Mouse (Mus musculus): Measurements from ENCODE around the gene Aurkaip1. TPM values are rescaled to one million over a fixed set of nuclear protein-coding genes. Genes with fewer than 3 reads are reported as not detected.

Gene Aurkaip1
- total RNA-seq, 2 experiments from 2014 or later = 98.5 to 101 TPM

DNA sequence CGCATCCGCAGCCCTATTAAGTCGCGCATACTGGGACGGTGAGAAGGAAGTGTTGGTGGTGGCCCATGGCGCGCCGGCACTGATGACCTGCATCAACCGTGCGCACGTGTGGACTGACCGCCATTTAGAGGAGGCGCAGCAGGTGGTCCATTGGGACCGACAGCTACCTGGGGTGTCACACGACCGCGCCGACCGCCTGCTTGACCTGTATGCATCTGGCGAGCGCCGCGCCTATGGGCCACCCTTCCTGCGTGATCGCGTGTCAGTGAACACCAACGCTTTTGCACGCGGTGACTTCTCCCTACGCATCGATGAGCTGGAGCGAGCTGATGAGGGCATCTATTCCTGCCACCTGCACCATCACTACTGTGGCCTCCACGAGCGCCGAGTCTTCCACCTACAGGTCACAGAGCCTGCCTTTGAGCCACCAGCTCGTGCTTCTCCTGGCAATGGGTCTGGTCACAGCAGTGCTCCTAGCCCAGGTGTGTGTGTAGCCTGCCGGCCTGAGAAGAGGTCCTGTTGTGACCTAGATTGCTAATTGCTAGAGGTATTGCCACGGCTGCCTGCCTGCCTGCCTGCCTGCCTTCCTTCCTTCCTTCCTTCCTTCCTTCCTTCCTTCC is 10.7 kb downstream of the Aurkaip1 start:
- no peak for TF ChIP-seq CTCF (IDR thresholded peaks at IDR 0.05)
- DNase-seq (ENCODE audit: extremely low spot score in 1 of 2, low spot score in 2 of 2) = no peak
- no peak overlapping the region for H3K27ac ChIP-seq
- no peak overlapping the region for H3K4me3 ChIP-seq
- intact Hi-C loops (cut with DNase I) = no loop called here

DNA sequence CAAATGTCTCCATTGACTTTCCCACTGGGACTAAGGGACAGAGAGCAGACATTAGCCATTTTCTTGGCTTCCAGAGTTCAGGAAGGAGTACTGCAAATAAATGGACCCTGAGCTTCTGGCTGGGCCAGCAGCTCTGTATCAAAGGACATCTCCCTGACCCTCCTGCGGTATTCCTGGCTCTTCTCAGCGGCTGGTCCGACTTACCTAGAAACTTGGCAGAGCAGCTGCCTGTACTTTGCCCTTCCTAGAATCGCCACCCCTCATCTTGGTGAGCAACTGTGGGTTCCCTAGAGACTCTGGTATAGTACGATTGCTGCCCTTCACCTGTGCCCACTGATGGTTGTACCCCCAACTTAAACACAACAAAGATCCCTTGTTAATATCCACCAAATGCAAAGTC is 12.2 kb downstream of the Aurkaip1 start:
- Histone ChIP-seq H3K27ac (no peak overlapping the region), H3K4me3 (no peak overlapping the region)
- intact Hi-C loops (cut with DNase I) = no loop called here
- DNase-seq (ENCODE audit: extremely low spot score in 1 of 2, low spot score in 2 of 2) = no peak
- TF ChIP-seq CTCF (IDR thresholded peaks at IDR 0.05) = no peak

DNA sequence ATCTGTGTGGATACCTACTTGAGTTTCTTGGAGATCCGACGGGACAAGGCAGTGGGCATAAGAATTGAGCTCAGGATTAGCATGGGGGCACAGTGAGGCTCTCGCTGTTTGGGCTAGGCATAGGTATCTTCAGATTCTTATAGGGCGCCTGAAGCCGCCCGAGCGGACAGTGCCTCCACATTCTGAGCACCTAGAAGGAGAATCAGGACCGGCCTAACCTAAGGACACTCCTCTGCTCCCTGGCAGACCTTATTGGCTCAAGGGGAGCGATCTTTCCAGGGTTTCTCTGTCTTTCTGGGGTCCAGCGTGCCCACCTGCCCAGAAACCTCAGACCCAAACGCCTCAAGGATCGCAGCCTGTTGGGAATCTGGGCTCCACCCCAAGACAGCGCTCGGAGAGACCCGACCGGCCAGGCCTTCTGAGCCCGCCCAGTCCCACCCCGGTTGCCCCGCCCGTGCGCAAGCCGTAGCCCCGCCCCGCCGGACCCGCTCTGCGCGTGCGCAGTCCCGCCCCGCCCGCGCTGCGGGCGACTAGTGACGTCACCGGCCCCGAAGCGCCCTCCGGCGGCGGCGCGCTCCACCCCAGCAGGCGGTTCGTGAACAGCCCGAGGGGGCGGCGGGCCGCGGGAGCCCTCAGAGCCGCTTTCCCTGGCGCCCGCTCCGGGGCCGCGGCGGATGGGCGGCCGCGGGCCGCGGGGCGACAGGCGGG is 16.0 kb downstream of the Aurkaip1 start, which contains the start of gene Dvl1:
TSS of gene Dvl1 (plus strand) at position 532 of the 708 bp plus-strand sequence.
- intact Hi-C loops (cut with DNase I) = loop anchor here (2.0 kb wide), 1 partner anchor 16 kb away; the partner anchor contains the start of gene Aurkaip1
- peak within 1 kb of the TSS; percentile 91 for H3K27ac ChIP-seq
- peak; percentile 51 for TF ChIP-seq CTCF (IDR thresholded peaks at IDR 0.05)
- peak within 1 kb of the TSS; percentile 77 for H3K4me3 ChIP-seq
- DNase-seq (ENCODE audit: extremely low spot score in 1 of 2, low spot score in 2 of 2) = peak; percentile 94 to 99

DNA sequence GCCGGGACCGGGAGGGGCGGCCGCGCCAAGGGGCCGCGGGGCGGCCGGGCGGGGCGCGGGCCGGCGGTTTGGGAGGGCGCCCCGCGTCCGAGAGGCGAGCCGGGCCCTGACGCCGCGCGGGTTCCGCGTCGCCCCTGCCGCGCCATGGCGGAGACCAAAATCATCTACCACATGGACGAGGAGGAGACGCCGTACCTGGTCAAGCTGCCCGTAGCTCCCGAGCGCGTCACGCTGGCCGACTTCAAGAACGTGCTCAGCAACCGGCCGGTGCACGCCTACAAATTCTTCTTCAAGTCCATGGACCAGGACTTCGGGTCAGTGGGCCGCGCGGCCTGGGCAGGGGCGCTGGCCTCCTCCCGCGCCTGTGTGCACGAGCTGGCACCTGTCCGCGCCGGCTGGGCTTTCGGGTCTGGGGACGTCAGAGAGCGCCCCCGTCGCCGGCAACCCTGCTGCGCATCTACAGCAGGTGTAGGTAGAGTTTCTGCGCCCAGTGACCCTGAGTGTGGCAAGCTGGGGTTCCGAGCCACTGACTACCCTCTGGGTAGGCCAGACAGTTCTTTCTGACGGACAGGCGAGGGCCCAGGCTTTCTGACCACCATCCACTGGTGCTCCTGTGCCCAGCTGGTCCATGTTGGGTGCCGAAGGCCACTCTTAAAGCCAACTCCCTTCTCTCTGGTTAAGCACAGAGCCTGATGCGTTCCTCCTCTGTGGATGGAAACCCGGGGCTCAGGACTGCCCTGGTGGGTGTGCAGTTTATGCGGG is 16.7 kb downstream of the Aurkaip1 start:
- Histone ChIP-seq H3K27ac (peak overlapping the region; percentile 75), H3K4me3 (peak overlapping the region; percentile 77)
- intact Hi-C loops (cut with DNase I) = loop anchor here (2.0 kb wide), 1 partner anchor 17 kb away; the partner anchor contains the start of gene Aurkaip1
- peak in 1 of 2 experiments; percentile 32 for DNase-seq (ENCODE audit: extremely low spot score in 1 of 2, low spot score in 2 of 2)
- TF ChIP-seq CTCF (IDR thresholded peaks at IDR 0.05) = no peak

DNA sequence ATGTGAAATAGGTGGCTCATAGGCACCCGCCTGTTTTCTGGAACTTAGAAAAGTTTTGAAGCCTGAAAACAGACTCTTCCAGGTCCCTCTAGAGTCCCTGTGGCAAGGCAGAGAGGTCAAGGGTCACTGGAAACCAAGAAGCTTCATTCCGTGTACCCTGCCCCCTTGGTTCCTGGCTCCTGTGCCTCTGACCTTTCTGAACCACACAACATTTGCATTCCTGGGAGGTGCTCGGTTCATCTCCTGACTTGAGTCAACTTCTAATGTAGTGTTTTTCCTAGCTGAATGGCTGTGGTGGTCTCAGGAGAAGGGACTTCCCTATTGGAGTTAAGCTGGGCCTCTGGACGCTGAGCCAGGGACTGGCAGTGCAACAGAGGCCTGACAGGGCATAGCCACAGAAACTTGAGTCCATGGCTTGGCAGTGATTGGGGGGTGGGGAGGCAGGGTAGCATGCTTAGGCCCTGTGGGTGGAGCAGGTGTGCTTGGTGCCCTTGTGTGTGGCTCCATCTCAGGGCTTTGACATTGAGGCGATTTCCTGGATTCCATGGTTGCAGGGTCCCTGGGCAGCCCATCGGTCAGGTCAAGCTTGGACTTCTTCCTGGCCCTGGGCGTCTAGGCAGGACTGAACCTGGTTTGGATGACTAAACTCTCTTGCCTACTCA is 17.5 kb downstream of the Aurkaip1 start:
- TF ChIP-seq CTCF (IDR thresholded peaks at IDR 0.05) = no peak
- no peak overlapping the region; the same call in 1 of the 2 replicates for H3K27ac ChIP-seq
- H3K4me3 ChIP-seq = peak overlapping the region; percentile 77
- DNase-seq (ENCODE audit: extremely low spot score in 1 of 2, low spot score in 2 of 2) = no peak
- intact Hi-C loops (cut with DNase I) = no loop called here

DNA sequence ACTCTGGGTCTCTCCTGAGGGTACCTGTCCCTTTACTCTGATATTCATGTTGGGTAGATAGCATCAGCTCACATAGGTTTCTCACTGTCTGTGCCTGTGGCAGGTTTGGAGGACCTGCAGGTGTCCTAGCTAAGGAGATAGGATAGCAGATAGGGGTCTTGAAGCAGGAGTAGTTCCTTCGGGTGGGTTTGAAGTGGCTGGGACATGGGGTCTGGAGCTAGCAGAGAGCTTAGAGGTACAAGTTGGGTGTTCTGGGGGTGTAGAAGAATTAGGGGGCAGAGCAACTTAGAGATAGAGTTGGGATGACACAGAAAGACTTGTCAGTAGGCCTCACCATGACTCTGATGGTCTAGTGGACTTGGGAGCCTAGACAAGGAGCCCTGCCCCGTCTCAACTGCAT is 18.3 kb downstream of the Aurkaip1 start:
- no peak for TF ChIP-seq CTCF (IDR thresholded peaks at IDR 0.05)
- intact Hi-C loops (cut with DNase I) = no loop called here
- Histone ChIP-seq H3K27ac (no peak overlapping the region), H3K4me3 (no peak overlapping the region)
- DNase-seq (ENCODE audit: extremely low spot score in 1 of 2, low spot score in 2 of 2) = no peak

DNA sequence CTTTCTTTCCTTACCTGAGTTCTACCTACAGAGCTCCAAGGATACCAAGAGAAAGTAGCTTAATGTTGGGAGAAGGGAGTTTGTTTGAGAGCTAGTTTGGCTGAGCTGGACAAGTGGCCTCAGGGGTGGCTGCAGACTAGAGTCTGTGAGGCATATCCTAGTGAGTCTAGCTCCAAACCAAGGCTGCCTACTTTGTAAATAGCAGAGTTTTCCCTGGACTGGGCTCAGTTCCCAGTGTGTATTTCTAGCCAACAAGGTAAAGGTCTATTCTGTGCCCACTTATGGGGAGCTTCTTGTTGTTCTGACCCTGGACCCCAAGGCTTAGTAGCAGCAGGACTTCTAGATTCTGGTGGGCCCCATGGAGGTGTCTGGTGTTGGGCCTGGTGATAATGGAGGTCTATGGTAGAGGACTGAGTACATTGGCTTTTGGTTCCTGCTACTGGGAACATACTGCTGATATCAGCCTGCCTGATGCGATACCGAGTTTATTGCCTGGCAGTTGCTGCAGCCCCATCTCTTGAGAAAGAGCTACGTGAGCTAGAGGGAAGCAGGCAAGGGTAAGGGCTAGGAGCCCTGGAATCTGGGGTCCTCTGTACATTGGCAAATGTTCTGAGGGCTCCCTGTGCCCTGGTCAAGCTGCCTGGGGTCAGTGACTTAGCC is 18.9 kb downstream of the Aurkaip1 start:
- intact Hi-C loops (cut with DNase I) = no loop called here
- H3K4me3 ChIP-seq = no peak overlapping the region

DNA sequence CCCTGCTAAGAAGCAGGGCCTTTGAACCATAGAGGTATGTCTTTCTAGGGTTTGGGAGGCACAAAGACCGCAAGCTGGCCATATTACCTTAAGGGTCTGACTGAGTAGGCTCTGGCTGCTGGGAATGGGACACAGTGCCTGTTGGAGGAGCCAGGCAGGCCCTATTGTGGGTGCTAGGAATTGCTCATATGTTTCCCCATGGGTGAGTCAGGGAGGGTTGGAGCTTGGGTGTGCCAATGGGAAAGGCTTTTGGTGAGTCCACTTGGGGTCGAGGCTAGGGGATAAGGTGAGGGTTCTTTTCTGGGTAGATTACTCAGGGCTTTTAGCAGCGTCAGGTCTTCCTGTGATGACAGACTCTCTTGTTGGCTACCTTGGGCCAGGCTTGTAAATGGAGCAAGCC is 20.3 kb downstream of the Aurkaip1 start:
- TF ChIP-seq CTCF (IDR thresholded peaks at IDR 0.05) = no peak
- H3K4me3 ChIP-seq = no peak overlapping the region
- no peak for DNase-seq (ENCODE audit: extremely low spot score in 1 of 2, low spot score in 2 of 2)
- intact Hi-C loops (cut with DNase I) = no loop called here
- H3K27ac ChIP-seq = no peak overlapping the region

More for the DNA sequence above, 18.9 kb downstream of the Aurkaip1 start:
- H3K27ac ChIP-seq = no peak overlapping the region
- no peak for TF ChIP-seq CTCF (IDR thresholded peaks at IDR 0.05)
- DNase-seq (ENCODE audit: extremely low spot score in 1 of 2, low spot score in 2 of 2) = no peak

DNA sequence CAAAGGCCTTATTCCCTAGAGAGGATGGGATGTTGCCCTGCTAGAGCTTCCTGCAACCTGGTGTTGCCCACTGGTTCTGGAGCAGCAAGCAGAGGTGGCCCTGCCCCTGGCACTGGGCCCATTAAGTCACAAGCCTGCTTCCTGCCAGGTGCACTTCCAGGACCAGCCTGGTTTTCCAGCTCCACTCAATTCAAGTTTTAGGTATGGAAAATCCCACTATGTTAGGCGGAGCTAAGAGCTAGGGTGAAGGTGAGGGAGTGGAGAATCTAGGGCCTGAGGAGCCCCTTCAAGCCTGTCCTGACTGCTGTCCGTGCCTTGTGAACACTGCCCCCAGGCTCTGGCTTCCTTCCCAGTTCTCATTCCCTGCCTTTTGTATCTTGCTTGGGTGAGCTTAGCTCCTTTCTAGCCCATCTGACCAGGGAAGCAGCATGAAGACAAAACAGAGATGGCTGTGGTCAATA is 20.9 kb downstream of the Aurkaip1 start:
- Histone ChIP-seq H3K4me3 (no peak overlapping the region), H3K27ac (no peak overlapping the region)
- DNase-seq (ENCODE audit: extremely low spot score in 1 of 2, low spot score in 2 of 2) = no peak
- TF ChIP-seq CTCF (IDR thresholded peaks at IDR 0.05) = no peak
- intact Hi-C loops (cut with DNase I) = no loop called here

DNA sequence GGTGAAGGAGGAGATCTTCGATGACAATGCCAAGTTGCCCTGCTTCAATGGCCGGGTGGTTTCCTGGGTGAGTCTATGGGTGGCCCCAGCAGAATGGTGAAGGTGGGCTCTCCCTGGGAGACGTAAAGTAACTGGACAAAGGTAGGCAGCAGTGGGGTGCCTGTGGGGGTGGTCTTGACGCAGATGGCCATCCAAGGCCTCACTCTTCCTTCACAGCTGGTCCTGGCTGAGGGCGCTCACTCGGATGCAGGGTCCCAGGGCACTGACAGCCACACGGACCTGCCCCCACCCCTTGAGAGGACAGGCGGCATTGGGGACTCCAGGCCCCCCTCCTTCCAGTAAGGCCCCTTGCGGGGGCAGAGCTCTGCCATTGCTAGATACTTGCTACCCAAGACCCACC is 22.3 kb downstream of the Aurkaip1 start:
- Histone ChIP-seq H3K27ac (no peak overlapping the region), H3K4me3 (no peak overlapping the region)
- intact Hi-C loops (cut with DNase I) = no loop called here
- TF ChIP-seq CTCF (IDR thresholded peaks at IDR 0.05) = no peak
- DNase-seq (ENCODE audit: extremely low spot score in 1 of 2, low spot score in 2 of 2) = no peak

DNA sequence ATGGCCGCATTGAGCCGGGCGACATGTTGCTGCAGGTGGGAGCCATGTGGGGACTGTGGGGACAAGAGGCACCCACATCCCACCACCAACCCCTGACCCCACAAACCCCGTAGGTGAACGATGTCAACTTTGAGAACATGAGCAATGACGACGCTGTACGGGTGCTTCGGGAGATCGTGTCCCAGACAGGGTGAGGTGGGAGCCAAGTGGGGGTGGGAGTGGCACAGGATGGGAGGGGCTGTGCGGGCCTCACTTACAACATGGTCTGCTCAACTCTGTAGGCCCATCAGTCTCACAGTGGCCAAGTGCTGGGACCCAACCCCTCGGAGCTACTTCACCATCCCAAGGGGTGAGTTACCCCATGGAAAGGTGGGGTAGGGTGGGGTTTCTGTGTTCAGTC is 23.9 kb downstream of the Aurkaip1 start:
- no peak for DNase-seq (ENCODE audit: extremely low spot score in 1 of 2, low spot score in 2 of 2)
- Histone ChIP-seq H3K27ac (no peak overlapping the region), H3K4me3 (no peak overlapping the region)
- no peak for TF ChIP-seq CTCF (IDR thresholded peaks at IDR 0.05)
- intact Hi-C loops (cut with DNase I) = no loop called here

Data from left cerebral cortex, adult 2 months (tissue).